Mouse (Mus musculus): ENCODE measurements around the gene Gstt4. TPM values are rescaled to one million over a fixed set of nuclear protein-coding genes. Genes with fewer than 3 reads are reported as not detected.

Gstt4 gene
- polyA plus RNA-seq, 1 experiment from 2014 or later: not detected

DNA sequence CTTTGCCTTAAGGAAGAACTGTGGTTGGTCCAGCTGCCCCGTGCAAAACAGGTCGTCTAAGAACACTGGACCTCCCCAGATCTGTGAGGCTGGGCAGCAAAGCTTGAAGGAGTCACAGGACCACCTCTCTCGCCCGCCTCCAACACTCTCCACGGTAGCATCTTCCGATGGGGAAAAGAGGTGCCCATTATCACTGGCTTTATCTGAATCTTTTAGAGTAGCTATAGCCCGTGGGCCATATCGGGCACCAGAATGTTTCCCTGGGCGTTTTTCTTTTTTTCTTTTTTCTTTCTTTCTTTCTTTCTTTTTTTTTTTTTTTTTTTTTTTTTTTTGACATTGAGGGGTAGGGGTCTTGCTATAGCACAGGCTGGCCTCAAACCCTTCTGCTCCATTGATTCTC lies 12.4 kb upstream of the Gstt4 start:
- peak overlapping the region; percentile 56 for H3K9ac ChIP-seq
- WGBS: 12% methylated on average over 9 of the region's 9 CpGs
- peak overlapping the region; percentile 36 for H3K4me3 ChIP-seq
- H3K27me3 ChIP-seq: peaks cover 35% of the 10 kb centered on the region
- no peak overlapping the region for H3K27ac ChIP-seq
- H3K36me3 ChIP-seq: no peaks in the 10 kb centered on the region
- no peak for ATAC-seq (ENCODE audit: low FRiP score)
- H3K9me3 ChIP-seq: no peaks in the 10 kb centered on the region
- H3K4me2 ChIP-seq: peak overlapping the region; percentile 59
- H3K4me1 ChIP-seq (replicated peaks): peaks cover 42% of the 10 kb centered on the region

DNA sequence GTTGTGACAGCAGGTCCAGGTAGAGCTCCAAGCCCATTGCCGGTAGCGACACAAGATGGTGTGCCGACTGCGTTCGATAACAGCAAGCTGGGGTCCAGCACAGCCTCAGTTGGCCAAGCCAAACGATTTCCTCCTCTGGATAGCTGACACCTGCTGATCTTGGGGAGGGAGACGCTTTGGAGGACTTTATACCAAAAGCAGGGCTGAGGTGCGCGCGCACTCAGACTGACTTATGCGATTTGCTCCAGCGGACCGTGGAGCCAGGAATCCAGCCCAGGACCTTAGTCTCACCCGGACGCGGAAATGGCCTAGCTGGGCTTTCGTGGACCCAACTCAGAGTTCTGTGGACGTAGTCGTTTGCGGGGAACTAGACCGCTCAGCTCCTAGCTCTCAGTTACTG lies 11.9 kb upstream of the Gstt4 start:
- Histone ChIP-seq H3K27ac (no peak overlapping the region), H3K36me3 (no peaks in the 10 kb centered on the region), H3K9ac (peak overlapping the region; percentile 56), H3K9me3 (no peaks in the 10 kb centered on the region), H3K27me3 (peaks cover 35% of the 10 kb centered on the region), H3K4me2 (peak overlapping the region; percentile 59), H3K4me1 (replicated peaks) (peaks cover 42% of the 10 kb centered on the region), H3K4me3 (peak overlapping the region; percentile 36)
- whole genome bisulfite sequencing: 4% methylated on average over 21 of the region's 21 CpGs
- no peak for ATAC-seq (ENCODE audit: low FRiP score)

DNA sequence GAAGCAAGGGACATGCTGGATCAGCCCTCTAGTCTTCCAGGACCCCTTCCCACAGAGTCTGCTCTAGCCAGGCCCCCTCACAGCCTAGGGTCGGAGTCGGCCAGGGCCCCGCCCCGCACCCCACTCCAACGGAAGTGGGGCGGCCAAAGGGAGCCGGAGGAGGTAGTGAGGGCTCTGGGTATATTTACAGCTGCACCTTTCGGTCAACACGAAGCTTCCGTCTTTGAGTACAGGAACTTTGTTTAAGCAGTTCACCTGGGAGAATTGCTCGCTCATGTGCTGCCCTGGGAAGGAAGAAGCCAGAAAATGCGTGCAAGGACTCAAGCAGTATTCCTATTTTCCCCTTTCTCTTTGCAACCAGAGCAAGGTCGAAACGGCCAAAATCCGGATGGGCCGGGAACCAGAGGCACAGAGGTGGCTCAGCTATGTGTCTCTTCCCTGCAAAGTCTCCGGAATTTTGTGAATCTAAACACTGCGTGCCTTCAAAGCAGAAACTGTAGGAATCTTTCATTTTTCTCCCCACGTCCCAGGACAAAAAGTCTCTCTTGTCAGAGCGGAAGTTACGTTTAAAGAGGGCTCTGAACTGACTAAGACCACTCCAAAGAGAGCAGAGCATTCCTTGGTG lies 11.2 kb upstream of the Gstt4 start:
- peaks cover 42% of the 10 kb centered on the region for H3K4me1 ChIP-seq (replicated peaks)
- ATAC-seq (ENCODE audit: low FRiP score): no peak
- 0 out of 2 replicates have a peak overlapping the region, but pooled peaks have one; percentile 56 for H3K9ac ChIP-seq
- peak overlapping the region; percentile 36 for H3K4me3 ChIP-seq
- peaks cover 35% of the 10 kb centered on the region for H3K27me3 ChIP-seq
- no peak overlapping the region for H3K27ac ChIP-seq
- H3K4me2 ChIP-seq: peak overlapping the region; percentile 59
- no peaks in the 10 kb centered on the region for H3K36me3 ChIP-seq
- no peaks in the 10 kb centered on the region for H3K9me3 ChIP-seq
- WGBS: 17% methylated on average over 21 of the region's 21 CpGs

DNA sequence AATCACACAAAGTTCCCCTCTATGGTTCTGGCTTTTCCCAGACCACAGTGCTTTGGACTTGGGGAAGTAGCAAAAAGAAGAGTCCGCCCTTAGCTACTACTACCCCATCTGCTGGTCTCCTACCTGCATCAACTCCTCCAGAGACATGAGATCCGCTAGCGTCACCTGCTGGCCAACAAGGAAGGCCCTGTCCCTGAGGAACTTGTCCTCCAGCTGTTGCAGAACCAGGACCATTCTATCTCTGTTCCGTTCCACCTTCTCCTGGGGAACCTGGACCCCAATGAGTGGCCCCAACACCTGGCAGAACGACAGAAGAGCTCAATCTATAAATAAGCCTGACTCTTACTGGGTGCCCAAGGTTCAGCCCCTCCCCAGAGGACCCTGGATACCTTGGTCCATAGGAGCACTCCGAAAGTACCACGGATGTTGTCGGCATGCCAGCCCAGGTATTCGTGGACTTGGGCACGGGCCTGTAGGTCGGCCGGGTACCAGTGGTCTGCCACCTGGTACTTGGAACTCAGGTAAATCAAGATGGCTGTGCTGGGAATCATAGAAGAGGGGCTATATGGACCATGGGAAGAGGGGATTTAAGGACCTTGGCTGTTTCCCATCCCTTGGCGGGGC lies 10.0 kb upstream of the Gstt4 start:
- Histone ChIP-seq H3K27me3 (peaks cover 35% of the 10 kb centered on the region), H3K4me2 (no peak overlapping the region), H3K4me1 (replicated peaks) (peaks cover 32% of the 10 kb centered on the region), H3K9me3 (no peaks in the 10 kb centered on the region), H3K27ac (no peak overlapping the region), H3K36me3 (no peaks in the 10 kb centered on the region), H3K4me3 (no peak overlapping the region), H3K9ac (no peak overlapping the region)
- ATAC-seq (ENCODE audit: low FRiP score): no peak
- WGBS: 66% methylated on average over 13 of the region's 13 CpGs

DNA sequence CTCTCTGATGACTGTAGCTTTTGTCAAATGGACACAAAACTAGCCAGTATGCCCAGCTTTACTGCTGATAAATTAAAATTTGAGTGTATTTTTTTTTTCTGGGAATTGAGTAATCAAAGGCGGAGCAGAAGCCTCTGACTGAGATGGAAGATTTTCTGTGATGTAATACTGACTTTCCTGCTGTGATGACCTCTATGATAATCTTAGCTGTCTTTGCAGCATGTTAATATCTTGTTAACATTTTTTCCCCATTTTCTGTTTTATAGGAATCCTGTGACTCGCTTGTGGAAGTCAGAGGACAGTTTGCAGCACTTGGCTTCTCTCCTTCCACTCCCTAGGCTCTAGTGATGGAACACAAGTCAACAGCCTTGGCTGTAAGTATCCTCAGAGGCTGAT lies 7.9 kb upstream of the Gstt4 start:
- no peak for ATAC-seq (ENCODE audit: low FRiP score)
- 87% methylated on average over 2 of the region's 2 CpGs for WGBS
- Histone ChIP-seq H3K4me3 (no peak overlapping the region), H3K27ac (no peak overlapping the region), H3K4me1 (replicated peaks) (peaks cover 20% of the 10 kb centered on the region), H3K36me3 (no peaks in the 10 kb centered on the region), H3K9me3 (no peaks in the 10 kb centered on the region), H3K27me3 (peaks cover 34% of the 10 kb centered on the region), H3K9ac (no peak overlapping the region), H3K4me2 (no peak overlapping the region)

DNA sequence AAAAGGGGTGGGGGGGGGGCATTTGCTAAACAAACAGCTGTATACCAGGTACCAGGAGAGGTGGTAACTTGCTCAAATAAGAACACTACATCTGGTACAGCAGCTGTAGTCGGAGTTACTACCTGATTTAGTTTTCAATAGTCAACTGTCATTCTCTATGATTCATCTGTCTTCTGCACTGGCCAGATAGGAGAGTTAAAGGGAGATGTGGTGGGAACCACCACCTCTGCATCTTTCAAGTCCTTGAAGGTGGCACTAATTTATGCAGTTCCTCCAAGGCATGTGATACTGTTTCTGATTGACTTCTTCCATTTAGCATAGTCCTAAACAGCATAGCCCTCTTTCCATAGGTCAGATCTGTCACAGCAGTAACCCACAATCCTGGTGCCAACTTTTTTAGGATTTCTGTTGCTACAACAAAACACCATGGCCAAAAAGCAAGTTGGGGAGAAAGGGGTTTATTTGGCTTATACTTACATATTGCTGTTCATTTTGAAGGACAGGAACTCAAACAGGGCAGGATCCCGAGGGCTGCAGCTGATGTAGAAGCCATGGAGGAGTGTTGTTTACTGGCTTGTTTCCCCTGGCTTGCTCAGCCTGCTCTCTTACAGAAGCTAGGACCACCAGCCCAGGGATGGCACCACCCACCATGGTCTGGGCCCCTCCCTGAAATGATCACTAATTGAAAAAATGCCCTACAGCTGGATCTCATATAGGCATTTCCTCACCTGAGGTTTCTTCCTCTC lies 7.4 kb upstream of the Gstt4 start:
- no peak overlapping the region for H3K4me3 ChIP-seq
- H3K27me3 ChIP-seq: peaks cover 28% of the 10 kb centered on the region
- H3K36me3 ChIP-seq: no peaks in the 10 kb centered on the region
- no peaks in the 10 kb centered on the region for H3K9me3 ChIP-seq
- no peak overlapping the region for H3K27ac ChIP-seq
- no peak overlapping the region for H3K4me2 ChIP-seq
- peaks cover 14% of the 10 kb centered on the region for H3K4me1 ChIP-seq (replicated peaks)
- ATAC-seq (ENCODE audit: low FRiP score): no peak
- H3K9ac ChIP-seq: no peak overlapping the region
- WGBS: 88% methylated on average over 2 of the region's 2 CpGs

DNA sequence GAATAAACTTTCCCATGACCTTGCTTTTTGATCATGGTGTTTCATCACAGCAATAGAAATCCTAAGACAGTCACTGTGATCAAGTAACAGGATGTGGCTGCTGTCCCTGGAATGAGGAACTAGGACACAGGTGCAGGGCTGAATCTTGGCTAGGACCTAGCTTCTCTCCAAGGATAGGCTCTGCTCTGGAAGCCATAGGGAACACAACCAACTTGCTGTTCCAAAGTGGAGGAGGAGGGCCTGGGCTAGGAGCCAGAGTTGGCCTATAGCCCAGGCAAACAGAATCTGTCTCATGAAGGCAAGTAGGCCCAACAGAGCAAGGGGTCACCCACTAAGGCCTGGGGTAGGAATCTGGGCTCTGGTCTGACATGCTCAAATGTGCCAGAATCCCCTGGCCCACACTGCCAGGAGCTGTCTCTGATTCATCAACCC lies 6.2 kb upstream of the Gstt4 start:
- Histone ChIP-seq H3K27ac (no peak overlapping the region), H3K27me3 (peaks cover 16% of the 10 kb centered on the region), H3K4me1 (replicated peaks) (peaks cover 2% of the 10 kb centered on the region; the same call in 1 of the 2 replicates), H3K36me3 (no peaks in the 10 kb centered on the region), H3K9ac (no peak overlapping the region), H3K9me3 (no peaks in the 10 kb centered on the region), H3K4me2 (no peak overlapping the region), H3K4me3 (no peak overlapping the region)
- ATAC-seq (ENCODE audit: low FRiP score): 0 out of 2 replicates have a peak, but pooled peaks have one; percentile 30

DNA sequence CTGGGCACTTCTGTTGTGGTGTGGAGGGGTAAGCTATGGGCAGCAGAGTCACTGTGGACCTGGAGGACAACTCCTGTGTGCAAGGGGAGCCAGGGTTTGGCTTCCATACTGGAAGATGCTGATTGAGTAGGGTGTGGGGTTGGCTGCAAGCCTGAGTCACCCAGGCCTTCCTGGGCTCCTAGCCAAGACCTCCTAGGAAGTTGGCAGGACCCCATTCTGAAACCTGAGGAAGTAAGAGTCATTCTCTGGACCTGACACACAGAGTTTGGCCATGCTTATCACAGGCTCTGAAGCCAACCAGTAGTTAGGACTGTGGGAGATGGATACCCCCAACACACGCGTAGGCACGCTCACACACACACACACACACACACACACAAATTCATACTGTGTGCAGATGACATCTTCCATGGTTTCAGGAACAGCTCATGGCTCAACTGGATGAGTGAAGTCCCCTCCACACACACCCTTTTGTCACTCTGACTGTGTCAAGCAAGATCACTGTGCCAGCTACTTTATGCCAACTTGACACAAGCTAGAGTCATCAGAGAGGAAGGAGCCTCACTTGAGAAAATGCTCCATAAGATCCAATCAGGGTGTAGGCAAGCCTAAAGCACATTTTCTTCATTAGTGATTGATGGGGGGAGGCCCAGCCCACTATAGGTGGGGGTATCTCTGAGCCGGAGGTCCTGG lies 5.5 kb upstream of the Gstt4 start:
- Histone ChIP-seq H3K9me3 (no peaks in the 10 kb centered on the region; the same call in 1 of the 2 replicates), H3K36me3 (no peaks in the 10 kb centered on the region), H3K9ac (no peak overlapping the region), H3K4me3 (no peak overlapping the region), H3K27ac (no peak overlapping the region), H3K27me3 (peaks cover 9% of the 10 kb centered on the region; the same call in 1 of the 2 replicates), H3K4me1 (replicated peaks) (no peaks in the 10 kb centered on the region), H3K4me2 (no peak overlapping the region)
- 95% methylated on average over 4 of the region's 4 CpGs for WGBS
- ATAC-seq (ENCODE audit: low FRiP score): no peak; the same call in 1 of the 2 replicates

DNA sequence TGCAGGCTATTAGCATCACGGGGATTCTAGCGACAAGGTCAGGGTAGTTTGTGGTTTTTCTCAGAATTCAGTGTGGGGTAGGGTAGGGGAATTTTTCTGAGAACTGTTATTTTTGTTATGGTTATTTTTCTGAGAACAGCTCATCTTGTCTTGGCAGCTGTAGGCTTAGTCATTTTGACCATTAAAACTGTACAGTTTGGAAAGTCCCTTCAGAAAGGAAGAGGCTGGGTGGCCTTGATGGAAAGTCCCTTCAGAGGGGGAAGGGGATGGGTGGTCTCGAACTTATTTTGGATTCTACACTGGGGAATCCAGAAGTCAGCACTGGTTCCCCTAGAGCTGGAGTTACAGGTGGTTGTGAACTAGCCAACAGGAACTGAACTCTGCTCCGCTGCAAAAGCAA lies 2.2 kb upstream of the Gstt4 start:
- H3K4me3 ChIP-seq: no peak overlapping the region
- no peak for ATAC-seq (ENCODE audit: low FRiP score)
- no peak overlapping the region for H3K4me2 ChIP-seq
- 87% methylated on average over 4 of the region's 4 CpGs for WGBS
- H3K27me3 ChIP-seq: no peaks in the 10 kb centered on the region
- no peak overlapping the region for H3K27ac ChIP-seq
- no peaks in the 10 kb centered on the region; the same call in 1 of the 2 replicates for H3K9me3 ChIP-seq
- no peaks in the 10 kb centered on the region for H3K36me3 ChIP-seq
- H3K4me1 ChIP-seq (replicated peaks): no peaks in the 10 kb centered on the region
- no peak overlapping the region for H3K9ac ChIP-seq

DNA sequence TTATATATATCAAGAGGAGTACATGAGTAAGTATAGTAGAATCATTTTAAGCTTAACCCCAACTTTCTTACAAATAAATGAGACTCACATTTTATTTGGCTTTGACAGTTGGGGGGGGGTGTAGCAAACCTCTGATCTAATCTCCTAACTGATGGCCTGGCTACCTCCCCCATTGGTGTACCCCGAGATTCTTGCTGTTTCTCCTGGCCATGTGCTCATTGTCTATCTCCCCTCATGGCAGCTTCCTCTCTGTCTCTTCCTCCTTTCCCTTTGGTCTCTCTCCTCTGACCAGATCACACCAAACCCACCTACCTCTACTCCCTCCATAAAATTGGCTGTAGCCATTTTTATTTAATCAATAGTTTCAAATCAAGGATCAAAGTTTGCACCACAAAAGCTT lies 1.4 kb upstream of the Gstt4 start:
- no peak for ATAC-seq (ENCODE audit: low FRiP score)
- H3K27ac ChIP-seq: no peak overlapping the region
- H3K27me3 ChIP-seq: no peaks in the 10 kb centered on the region
- no peak overlapping the region for H3K4me3 ChIP-seq
- H3K36me3 ChIP-seq: no peaks in the 10 kb centered on the region
- 88% methylated on average over 1 of the region's 1 CpGs for WGBS
- no peak overlapping the region for H3K9ac ChIP-seq
- no peaks in the 10 kb centered on the region; the same call in 1 of the 2 replicates for H3K9me3 ChIP-seq
- no peaks in the 10 kb centered on the region for H3K4me1 ChIP-seq (replicated peaks)
- no peak overlapping the region for H3K4me2 ChIP-seq

DNA sequence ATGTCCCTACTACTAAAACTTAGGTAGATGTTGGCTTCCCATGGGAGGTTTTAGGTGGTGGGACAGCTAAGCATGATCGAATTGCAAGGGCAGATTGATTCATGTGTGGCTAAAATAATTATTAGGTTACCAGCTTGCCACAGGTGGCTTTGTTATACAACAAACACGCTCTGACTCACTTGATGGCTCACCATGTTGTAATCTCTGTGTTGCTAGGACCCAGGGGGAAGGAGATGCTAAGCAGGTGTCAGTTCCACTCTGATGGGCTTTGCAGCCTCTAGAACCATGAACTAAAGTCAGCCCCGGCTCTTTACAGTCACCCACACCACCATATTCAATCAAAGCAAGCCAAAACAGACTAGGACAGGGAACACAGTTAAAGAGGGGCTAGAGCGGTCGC lies 2.5 kb downstream of the Gstt4 start:
- Histone ChIP-seq H3K9ac (no peak overlapping the region), H3K27ac (no peak overlapping the region), H3K27me3 (no peaks in the 10 kb centered on the region), H3K9me3 (no peaks in the 10 kb centered on the region; the same call in 1 of the 2 replicates), H3K4me3 (no peak overlapping the region), H3K4me2 (no peak overlapping the region), H3K36me3 (no peaks in the 10 kb centered on the region), H3K4me1 (replicated peaks) (no peaks in the 10 kb centered on the region)
- 89% methylated on average over 5 of the region's 5 CpGs for WGBS
- ATAC-seq (ENCODE audit: low FRiP score): no peak

DNA sequence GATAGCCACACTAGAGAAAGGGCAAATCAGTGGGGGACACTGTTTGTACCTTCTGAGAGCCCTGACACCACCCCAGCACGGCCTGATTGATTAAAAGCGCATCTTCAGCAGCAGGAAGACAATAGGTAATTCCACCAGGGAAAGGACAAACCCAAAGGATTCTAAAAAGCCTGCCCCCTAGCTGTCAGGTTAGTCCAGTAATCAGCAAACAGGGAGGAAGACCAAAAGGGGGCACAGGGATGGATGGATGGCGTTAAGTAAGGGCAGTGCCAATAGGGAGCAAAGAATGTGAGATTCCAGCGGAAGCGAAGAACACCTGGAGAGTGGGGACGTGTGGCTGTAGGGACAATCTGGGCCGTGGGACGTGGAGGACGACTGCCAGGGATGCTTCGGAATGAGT lies 3.7 kb downstream of the Gstt4 start:
- no peak for ATAC-seq (ENCODE audit: low FRiP score)

More for the DNA sequence above, 3.7 kb downstream of the Gstt4 start:
- Histone ChIP-seq H3K27ac (no peak overlapping the region), H3K27me3 (no peaks in the 10 kb centered on the region), H3K4me1 (replicated peaks) (no peaks in the 10 kb centered on the region), H3K9me3 (no peaks in the 10 kb centered on the region; the same call in 1 of the 2 replicates), H3K4me2 (no peak overlapping the region), H3K36me3 (no peaks in the 10 kb centered on the region), H3K4me3 (no peak overlapping the region), H3K9ac (no peak overlapping the region)
- WGBS: 61% methylated on average over 10 of the region's 10 CpGs

All from hindbrain, embryonic 13.5 days (tissue).